Mouse (Mus musculus): Measurements from ENCODE around the gene Vps29.

The Vps29 gene

DNA sequence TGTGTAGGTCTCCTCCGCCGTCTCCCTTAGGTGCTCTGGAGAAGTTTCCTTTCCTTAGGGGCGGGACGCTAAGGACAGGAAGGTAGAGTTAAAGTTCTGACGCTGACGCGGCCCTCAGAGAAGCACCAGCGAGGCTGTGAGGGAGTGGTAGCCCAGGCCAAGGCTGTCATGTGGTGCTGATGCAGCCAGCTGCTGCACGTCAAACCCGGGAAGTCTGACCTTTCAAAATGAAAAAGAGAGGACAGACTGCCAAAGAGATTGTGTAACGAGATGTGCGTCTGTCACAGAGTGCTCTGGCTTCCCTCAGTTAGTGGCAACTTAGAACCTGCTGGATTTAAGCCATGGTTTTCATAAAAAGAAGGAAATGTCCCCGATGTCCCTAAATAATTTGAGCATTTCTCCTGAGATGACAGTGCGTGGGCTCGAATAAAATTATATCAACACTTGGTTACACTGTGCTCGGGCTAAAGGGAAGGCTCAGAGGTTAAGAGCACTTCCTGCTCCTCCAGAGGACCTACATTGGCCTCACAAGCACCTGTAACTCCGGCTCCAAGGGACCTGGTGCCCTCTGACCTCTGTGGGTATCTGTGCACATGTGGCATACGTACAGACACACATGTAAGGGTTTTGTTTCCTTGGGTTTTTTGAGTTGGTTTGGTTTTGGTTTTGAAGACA is 46.6 kb downstream of the Vps29 start:
- no peak for DNase-seq

- DNase-seq: peak; percentile 44 to 48
These were observed 47.1 kb downstream of the Vps29 start for GRCm38 (mm10) chr5:122401303-122401640.

DNA sequence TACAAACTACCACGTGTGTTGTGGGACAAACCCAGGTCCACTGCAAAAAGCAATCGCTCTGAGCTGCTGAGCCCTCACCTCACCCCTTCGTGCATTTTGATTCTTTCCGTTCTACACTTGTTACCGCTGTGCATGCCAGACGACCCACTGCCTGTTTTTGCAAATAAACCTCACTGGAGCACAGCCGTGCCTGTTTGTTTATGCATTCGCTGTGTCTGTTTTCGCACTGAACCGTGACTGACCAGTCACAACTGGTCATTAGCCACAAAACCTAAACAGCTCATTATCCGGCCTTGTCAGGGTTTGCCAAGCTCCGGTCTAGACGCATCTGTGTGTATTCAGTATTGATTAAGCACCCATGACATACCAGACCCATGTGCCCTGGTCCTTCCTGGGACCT is 48.0 kb downstream of the Vps29 start:
- no peak for DNase-seq

DNA sequence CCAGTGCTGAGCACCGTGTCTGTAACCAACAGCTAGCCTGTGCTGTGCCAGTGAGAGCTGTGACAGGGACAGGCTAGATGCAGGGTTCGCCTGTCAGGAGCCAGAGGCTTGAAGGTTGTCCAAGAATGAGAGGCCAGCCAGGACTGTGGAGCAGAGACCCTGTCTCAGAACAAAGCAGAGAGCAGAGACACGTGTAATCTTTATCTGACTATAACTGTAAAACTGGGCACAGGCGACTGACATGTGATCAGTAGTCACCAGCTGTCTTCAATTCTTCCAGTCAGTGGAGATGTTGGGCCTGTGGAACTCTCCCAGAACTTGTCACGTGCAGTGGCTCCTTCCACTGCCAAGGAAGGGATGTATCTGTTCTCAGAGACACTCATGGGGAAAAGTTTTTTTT is 48.6 kb downstream of the Vps29 start:
- no peak for DNase-seq

DNA sequence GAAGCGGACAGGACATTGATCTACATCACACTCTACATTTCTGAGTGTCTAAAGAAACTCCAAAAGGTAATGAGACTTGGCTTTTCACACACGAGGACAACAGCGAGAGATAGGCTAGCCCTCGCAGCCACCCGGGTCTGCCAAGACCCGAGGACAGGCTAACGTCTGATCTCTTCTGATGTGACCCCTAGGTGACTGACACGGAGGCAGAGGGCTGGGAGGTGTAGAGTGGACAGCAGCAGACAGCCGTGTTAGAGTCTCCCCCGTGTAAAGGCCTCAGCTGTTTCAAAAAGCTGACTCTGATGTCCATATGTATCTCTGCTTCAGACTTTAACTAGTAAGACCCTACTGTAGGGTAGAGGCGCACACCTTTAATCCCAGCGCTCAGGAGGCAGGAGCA is 49.2 kb downstream of the Vps29 start:
- no peak for DNase-seq

- no peak for DNase-seq
These were observed 51.4 kb downstream of the Vps29 start for GRCm38 (mm10) chr5:122405537-122405936.

GRCm38 (mm10) chr5:122409692-122410645 is 55.8 kb downstream of the Vps29 start:
- no peak for DNase-seq

GRCm38 (mm10) chr5:122411892-122412291 is 57.7 kb downstream of the Vps29 start:
- DNase-seq: no peak

DNA sequence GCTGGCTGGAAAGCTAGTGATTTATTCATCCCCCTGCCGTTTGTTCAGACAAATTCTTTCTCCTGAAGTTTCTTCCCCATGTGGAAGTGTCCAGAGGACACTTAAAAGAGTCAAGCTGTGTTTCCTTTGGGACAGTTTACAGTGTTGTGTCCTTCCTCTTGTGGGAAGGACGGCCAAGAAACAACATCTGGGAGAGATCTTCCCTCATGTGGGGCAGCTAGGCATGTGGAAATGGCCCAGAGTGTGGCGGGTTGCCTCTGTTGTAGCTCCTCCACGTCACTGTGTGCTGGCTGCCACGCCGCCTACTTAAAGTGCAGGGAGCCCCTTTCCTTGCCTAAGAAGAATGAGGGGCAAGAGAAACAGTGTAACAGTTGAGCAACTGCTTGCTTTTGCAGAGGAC is 58.7 kb downstream of the Vps29 start:
- no peak for DNase-seq

- no peak for DNase-seq
These were observed 60.2 kb downstream of the Vps29 start for GRCm38 (mm10) chr5:122414351-122414750.

All from thymus, adult 18-20 months (tissue).